Mouse (Mus musculus): ENCODE measurements around the gene Itpr1.

Itpr1 gene

GRCm38 (mm10) chr6:108448016-108448735, 235.3 kb downstream of the Itpr1 start:
- DNase-seq: no peak

- DNase-seq: peak; percentile 50
Measured at GRCm38 (mm10) chr6:108448864-108449263, 236.0 kb downstream of the Itpr1 start.

GRCm38 (mm10) chr6:108451536-108451935, 238.6 kb downstream of the Itpr1 start:
- DNase-seq: peak; percentile 46

- DNase-seq: no peak
Measured at GRCm38 (mm10) chr6:108453618-108454017, 240.7 kb downstream of the Itpr1 start.

- DNase-seq: no peak
Measured at GRCm38 (mm10) chr6:108454061-108454891, 241.4 kb downstream of the Itpr1 start.

GRCm38 (mm10) chr6:108454979-108455836, 242.3 kb downstream of the Itpr1 start:
- no peak for DNase-seq

- peak; percentile 16 for DNase-seq
Measured at GRCm38 (mm10) chr6:108456231-108457062, 243.6 kb downstream of the Itpr1 start.

- DNase-seq: peak; percentile 33
Measured at GRCm38 (mm10) chr6:108457063-108457405, 244.1 kb downstream of the Itpr1 start.

- DNase-seq: peak; percentile 26
Measured at GRCm38 (mm10) chr6:108457516-108458181, 244.8 kb downstream of the Itpr1 start.

- DNase-seq: no peak
Measured at GRCm38 (mm10) chr6:108458182-108458571, 245.3 kb downstream of the Itpr1 start.

- no peak for DNase-seq
Measured at GRCm38 (mm10) chr6:108458826-108459225, 245.9 kb downstream of the Itpr1 start.

- no peak for DNase-seq
Measured at GRCm38 (mm10) chr6:108464308-108464979, 251.5 kb downstream of the Itpr1 start.

- no peak for DNase-seq
Measured at GRCm38 (mm10) chr6:108465159-108465558, 252.3 kb downstream of the Itpr1 start.

- DNase-seq: peak; percentile 14
Measured at GRCm38 (mm10) chr6:108466061-108466531, 253.2 kb downstream of the Itpr1 start.

GRCm38 (mm10) chr6:108467597-108467996, 254.7 kb downstream of the Itpr1 start:
- DNase-seq: no peak

GRCm38 (mm10) chr6:108468226-108468825, 255.4 kb downstream of the Itpr1 start:
- DNase-seq: no peak

GRCm38 (mm10) chr6:108471878-108472277, 259.0 kb downstream of the Itpr1 start:
- no peak for DNase-seq

- DNase-seq: no peak
Measured at GRCm38 (mm10) chr6:108472748-108473147, 259.9 kb downstream of the Itpr1 start.

GRCm38 (mm10) chr6:108476797-108477235, 263.9 kb downstream of the Itpr1 start:
- peak; percentile 58 for DNase-seq

- DNase-seq: no peak
Measured at GRCm38 (mm10) chr6:108477602-108478001, 264.7 kb downstream of the Itpr1 start.
